Mouse (Mus musculus) testis, adult 2 months (tissue): ENCODE results near the gene Itgb8.

ENCODE experiments used
- CTCF ChIP-seq: fragments of 200-500 bp; IDR thresholded peaks from 2 replicates; pipeline ENCODE4 v1.5.1; 2012; ENCODE audit warnings: low read depth, mild to moderate bottlenecking, inconsistent platforms, low read length, moderate library complexity; ENCODE audit not compliant: control insufficient read depth, insufficient read depth, insufficient replicate concordance
- POLR2A ChIP-seq: fragments of 200-500 bp; IDR thresholded peaks from 2 replicates; pipeline ENCODE4 v1.6.1; 2012; ENCODE audit warnings: low read depth, mild to moderate bottlenecking, inconsistent platforms, low read length, moderate library complexity; ENCODE audit not compliant: control insufficient read depth

- TF ChIP-seq POLR2A (no peak), CTCF (no peak)
These were observed 29.1 kb downstream of the Itgb8 start for GRCm38 (mm10) chr12:119209384-119210072.
